Mouse (Mus musculus) urinary bladder, postnatal 36 days (tissue): Measurements from ENCODE around the gene Sirpb1b.
"Not testable (repeated sequence)": the region's sequence is repeated elsewhere in the genome, so short reads cannot be mapped to it uniquely, and the experiment has no call there.

ENCODE experiments used
- DNase-seq, 2 experiments: peaks; one replicate each; pipeline ENCODE4 v3.0.0; 2022; ENCODE audit warnings: low spot score in 2 of 2, mixed read lengths in 1 of 2

Sirpb1b gene

GRCm38 (mm10) chr3:15574887-15575286 is at the start of gene Sirpb1b:
Sirpb1b (minus strand) TSS chr3:15575065.
- not testable (repeated sequence) for DNase-seq

- DNase-seq = not testable (repeated sequence)
These were observed 15.7 kb upstream of the Sirpb1b start for GRCm38 (mm10) chr3:15590377-15591117.

DNA sequence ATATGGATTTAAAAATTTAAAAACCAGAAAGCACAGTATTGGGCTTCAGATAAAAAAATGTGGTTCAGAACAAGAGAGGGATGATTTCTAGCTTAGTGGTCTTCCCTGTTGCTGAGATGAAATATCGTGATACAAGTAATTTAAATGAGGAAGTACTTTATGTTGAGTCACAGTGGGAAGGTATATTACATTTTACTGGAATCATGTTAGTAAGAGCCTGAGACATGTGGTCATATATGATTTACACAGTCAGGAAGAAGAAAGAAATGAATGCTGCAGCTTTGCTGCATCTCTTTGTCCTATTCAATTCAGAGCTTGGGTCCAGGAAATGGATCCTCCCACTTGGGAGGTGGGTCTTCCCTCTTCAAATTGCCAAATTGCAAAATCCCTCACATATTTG is 11.8 kb upstream of the Sirpb1b start:
- not testable (repeated sequence) for DNase-seq

- DNase-seq = no peak
These were observed 8.6 kb upstream of the Sirpb1b start for GRCm38 (mm10) chr3:15583452-15583851.

DNA sequence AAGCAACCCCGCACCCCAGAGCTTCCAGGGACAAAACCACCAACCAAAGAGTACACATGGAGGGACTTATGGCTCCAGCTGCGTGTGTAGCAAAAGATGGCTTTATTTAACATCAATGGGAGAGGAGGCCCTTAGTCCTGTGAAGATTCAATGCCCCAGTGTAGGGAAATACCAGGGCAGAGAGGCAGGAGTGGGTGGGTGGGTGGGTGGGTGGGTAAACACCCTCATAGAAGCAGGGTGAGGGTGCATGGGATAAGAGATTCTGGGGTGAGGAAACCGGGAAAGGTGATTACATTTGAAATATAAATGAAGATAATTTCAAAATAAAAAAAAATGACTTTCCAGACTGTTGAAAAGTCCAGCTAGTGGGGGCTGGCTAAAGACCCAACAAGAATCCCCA is 8.1 kb upstream of the Sirpb1b start:
- not testable (repeated sequence) for DNase-seq

- DNase-seq = not testable (repeated sequence)
These were observed 1.6 kb upstream of the Sirpb1b start for GRCm38 (mm10) chr3:15576466-15576865.

- no peak for DNase-seq
These were observed 46.3 kb downstream of the Sirpb1b start for GRCm38 (mm10) chr3:15528589-15528988.

GRCm38 (mm10) chr3:15513608-15514007 is 61.3 kb downstream of the Sirpb1b start:
- DNase-seq = not testable (repeated sequence)

DNA sequence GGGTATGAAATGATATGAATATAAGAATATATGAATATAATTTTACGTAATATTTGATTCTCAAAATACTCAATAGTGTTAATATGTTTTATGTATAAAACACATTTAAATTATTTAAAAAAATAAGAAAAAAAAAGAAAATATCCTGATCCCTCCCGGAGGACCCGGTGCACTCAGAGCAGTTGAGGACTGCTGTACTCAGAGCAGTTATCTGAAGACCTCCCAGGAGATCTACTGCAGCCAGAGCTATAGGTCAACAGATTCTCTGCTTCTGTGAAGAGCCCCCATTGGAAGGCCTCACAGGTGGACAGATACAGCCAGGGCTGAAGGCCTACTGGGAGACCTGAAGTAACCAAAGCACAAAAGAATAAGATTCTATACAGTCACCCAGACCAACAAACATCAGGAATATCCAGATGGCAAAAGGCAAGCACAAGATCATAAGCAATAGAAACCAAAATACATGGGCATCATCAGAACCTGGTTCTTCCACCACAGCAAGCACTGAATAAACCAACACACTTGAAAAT is 67.0 kb downstream of the Sirpb1b start:
- not testable (repeated sequence) for DNase-seq

GRCm38 (mm10) chr3:15474831-15475230 is 100.0 kb downstream of the Sirpb1b start:
- DNase-seq = not testable (repeated sequence)

- DNase-seq = not testable (repeated sequence)
These were observed 104.7 kb downstream of the Sirpb1b start for GRCm38 (mm10) chr3:15470158-15470557.
